Mouse (Mus musculus) gastrocnemius, adult 18-20 months (tissue): ENCODE measurements around the gene Vamp2. TPM values are rescaled to one million over a fixed set of nuclear protein-coding genes. Genes with fewer than 3 reads are reported as not detected.
A peak's percentile ranks its signal among the peaks of the same experiment; 100 is the strongest.

ENCODE experiments used
- DNase-seq: peaks from one replicate; pipeline ENCODE4 v3.0.0; 2021; ENCODE audit warnings: low spot score
- total RNA-seq, 2 experiments: library from RNA; stranded (reverse); gene quantifications; 2 replicates each; pipeline ENCODE4 v1.2.3; 2021

Vamp2 gene
- total RNA-seq, 2 experiments from 2014 or later, result 37.4 to 39.3 TPM

GRCm38 (mm10) chr11:69099177-69099914 is 11.1 kb downstream of the Vamp2 start:
- peak; percentile 97 for DNase-seq

- peak; percentile 96 for DNase-seq
Measured at GRCm38 (mm10) chr11:69099915-69100345, 11.6 kb downstream of the Vamp2 start.

GRCm38 (mm10) chr11:69100639-69101360 is 12.5 kb downstream of the Vamp2 start:
- DNase-seq, result no peak

GRCm38 (mm10) chr11:69101604-69102402 is 13.5 kb downstream of the Vamp2 start:
- no peak for DNase-seq

GRCm38 (mm10) chr11:69102403-69102725 is 14.1 kb downstream of the Vamp2 start:
- DNase-seq, result no peak

GRCm38 (mm10) chr11:69103121-69103520 is 14.8 kb downstream of the Vamp2 start:
- DNase-seq, result no peak

- no peak for DNase-seq
Measured at GRCm38 (mm10) chr11:69103531-69104435, 15.5 kb downstream of the Vamp2 start.

GRCm38 (mm10) chr11:69104487-69104886 is 16.2 kb downstream of the Vamp2 start:
- DNase-seq, result no peak

- no peak for DNase-seq
Measured at GRCm38 (mm10) chr11:69105227-69105626, 16.9 kb downstream of the Vamp2 start.

- no peak for DNase-seq
Measured at GRCm38 (mm10) chr11:69105796-69106195, 17.5 kb downstream of the Vamp2 start.

GRCm38 (mm10) chr11:69106299-69106698 is 18.0 kb downstream of the Vamp2 start:
- no peak for DNase-seq

- DNase-seq, result no peak
Measured at GRCm38 (mm10) chr11:69106842-69107241, 18.6 kb downstream of the Vamp2 start.

- DNase-seq, result no peak
Measured at GRCm38 (mm10) chr11:69107676-69108075, 19.4 kb downstream of the Vamp2 start.

- DNase-seq, result no peak
Measured at GRCm38 (mm10) chr11:69108223-69108622, 19.9 kb downstream of the Vamp2 start.

GRCm38 (mm10) chr11:69109032-69109900 is 21.0 kb downstream of the Vamp2 start:
- DNase-seq, result no peak

GRCm38 (mm10) chr11:69110319-69111046 is 22.2 kb downstream of the Vamp2 start:
- DNase-seq, result peak; percentile 92

GRCm38 (mm10) chr11:69111051-69111810 is 22.9 kb downstream of the Vamp2 start:
- no peak for DNase-seq

- DNase-seq, result no peak
Measured at GRCm38 (mm10) chr11:69111865-69112264, 23.6 kb downstream of the Vamp2 start.

- DNase-seq, result no peak
Measured at GRCm38 (mm10) chr11:69114018-69114417, 25.7 kb downstream of the Vamp2 start.
